Mouse (Mus musculus): ENCODE results near the gene Cd48.

- no peak for TF ChIP-seq CTCF (IDR thresholded peaks at IDR 0.05; ENCODE audit: control insufficient read depth, insufficient read depth, low read length)
- no peak for TF ChIP-seq POLR2A (IDR thresholded peaks at IDR 0.05; ENCODE audit: borderline replicate concordance, control insufficient read depth, low read depth, low read length)
These were observed 29.1 kb upstream of the Cd48 start, which contains the start of gene Slamf7 for GRCm38 (mm10) chr1:171652734-171653133.

All from bone marrow, adult 2 months (tissue).